In genomic region chr7:46551935-46552752, GRCm38 (mm10) we compare ENCODE assay signal across 14 mouse cellular contexts.
DNase-seq lines count a peak whose midpoint lies in the region; ATAC-seq and TF ChIP-seq lines count a peak whose summit lies in the region.
"Had no signal": no experiment of that assay in that cellular context is flagged by ENCODE, and none has a peak within 500 bp of the region (broad histone marks: within the 10 kb centered on the region; RNA-seq: fewer than 3 reads in every experiment).

No protein-coding gene starts in this region.

- no peak for TF ChIP-seq CTCF in kidney, postnatal 0 days (IDR thresholded peaks at IDR 0.05; ENCODE audit: low read depth)

- H3K4me3 ChIP-seq in kidney, postnatal 0 days (replicated peaks; ENCODE audit: low read depth, low read length): no peak overlapping the region
- H3K4me3 ChIP-seq in hindbrain, embryonic 15.5 days: no peak overlapping the region
- H3K4me3 ChIP-seq in midbrain, embryonic 16.5 days (ENCODE audit: low read depth, low read length): no peak overlapping the region
- H3K4me3 ChIP-seq: limb, embryonic 10.5 days had no signal

- H3K27me3 ChIP-seq in kidney, postnatal 0 days (ENCODE audit: insufficient read depth, low read length): no peaks in the 10 kb centered on the region
- no peaks in the 10 kb centered on the region for H3K27me3 ChIP-seq in hindbrain, embryonic 15.5 days
- no peaks in the 10 kb centered on the region for H3K27me3 ChIP-seq in midbrain, embryonic 16.5 days (ENCODE audit: control insufficient read depth, insufficient read depth, low read depth, low read length)

- H3K9me3 ChIP-seq in kidney, postnatal 0 days (replicated peaks; ENCODE audit: low read length): no peaks in the 10 kb centered on the region
- H3K9me3 ChIP-seq in hindbrain, embryonic 15.5 days: no peaks in the 10 kb centered on the region
- H3K9me3 ChIP-seq in midbrain, embryonic 16.5 days (replicated peaks; ENCODE audit: control insufficient read depth, low read length, poor library complexity, severe bottlenecking): no peaks in the 10 kb centered on the region
- H3K9me3 ChIP-seq: limb, embryonic 10.5 days had no signal

- H3K4me1 ChIP-seq in kidney, postnatal 0 days (replicated peaks; ENCODE audit: insufficient read depth, low read length): no peaks in the 10 kb centered on the region
- H3K4me1 ChIP-seq in hindbrain, embryonic 15.5 days (replicated peaks): peaks cover 49% of the 10 kb centered on the region
- peaks cover 13% of the 10 kb centered on the region; the same call in 1 of the 2 replicates for H3K4me1 ChIP-seq in midbrain, embryonic 16.5 days (ENCODE audit: control insufficient read depth, insufficient read depth, low read length)

- no peak overlapping the region for H3K9ac ChIP-seq in kidney, postnatal 0 days (ENCODE audit: low read depth, low read length)
- no peak overlapping the region for H3K9ac ChIP-seq in hindbrain, embryonic 15.5 days
- H3K9ac ChIP-seq in midbrain, embryonic 16.5 days (ENCODE audit: low read depth, low read length): no peak overlapping the region
- H3K9ac ChIP-seq: liver, postnatal 0 days had no signal

- DNase-seq in adrenal gland, adult 2 months: peak; percentile 70
- no peak for DNase-seq in adrenal gland, postnatal 25 days
- DNase-seq in kidney, postnatal 0 days (ENCODE audit: low spot score): peak; percentile 26
- no peak for DNase-seq in kidney, postnatal 14 days
- DNase-seq in cerebellum, postnatal 14 days: no peak
- no peak for DNase-seq in urinary bladder, adult 18-20 months (ENCODE audit: low spot score in 2 of 2)
- DNase-seq: gastrocnemius, postnatal 25 days; heart, postnatal 4 days; liver, postnatal 0 days; thymus, postnatal 36 days had no signal

- no peak overlapping the region for H3K27ac ChIP-seq in kidney, postnatal 0 days
- H3K27ac ChIP-seq in hindbrain, embryonic 15.5 days (replicated peaks): peak overlapping the region; percentile 26; the same call in 1 of the 2 replicates
- H3K27ac ChIP-seq in midbrain, embryonic 16.5 days (ENCODE audit: low read length): peak overlapping the region; percentile 3; the same call in 1 of the 2 replicates
- H3K27ac ChIP-seq: limb, embryonic 10.5 days had no signal

- H3K4me2 ChIP-seq in kidney, postnatal 0 days (ENCODE audit: low read length): no peak overlapping the region
- H3K4me2 ChIP-seq in hindbrain, embryonic 15.5 days: no peak overlapping the region
- H3K4me2 ChIP-seq in midbrain, embryonic 16.5 days (ENCODE audit: low read length): no peak overlapping the region

- no peaks in the 10 kb centered on the region for H3K36me3 ChIP-seq in kidney, postnatal 0 days (ENCODE audit: insufficient read depth, low read length)
- H3K36me3 ChIP-seq in hindbrain, embryonic 15.5 days: no peaks in the 10 kb centered on the region
- no peaks in the 10 kb centered on the region for H3K36me3 ChIP-seq in midbrain, embryonic 16.5 days (ENCODE audit: control insufficient read depth, insufficient read depth, low read length)
- H3K36me3 ChIP-seq: limb, embryonic 10.5 days had no signal

- WGBS in kidney, postnatal 0 days: 38% methylated on average over 20 of the region's 20 CpGs
- 48% methylated on average over 20 of the region's 20 CpGs for WGBS in hindbrain, embryonic 15.5 days
- WGBS in midbrain, embryonic 16.5 days: 67% methylated on average over 20 of the region's 20 CpGs

- ATAC-seq in kidney, postnatal 0 days (replicated peaks; ENCODE audit: low FRiP score, low read depth): no peak
- peak; percentile 27; the same call in 1 of the 2 replicates for ATAC-seq in hindbrain, embryonic 15.5 days (ENCODE audit: low FRiP score, low read depth)
- no peak for ATAC-seq in midbrain, embryonic 16.5 days
- ATAC-seq: activated CD4-positive, CD25-positive, alpha-beta regulatory T cell, adult 4 months; liver, postnatal 0 days had no signal

Comparison
In these comparisons a context has a peak if more than half of its experiments do, and no peak if none do; other contexts are left out.
1. DNase-seq: peak in adrenal gland, adult 2 months (single experiment) and kidney, postnatal 0 days (single experiment); none in adrenal gland, postnatal 25 days (single experiment), kidney, postnatal 14 days (single experiment), cerebellum, postnatal 14 days (0 of 2) and urinary bladder, adult 18-20 months (0 of 2).